Mouse (Mus musculus): ENCODE data around the gene Lgals1. TPM values are rescaled to one million over a fixed set of nuclear protein-coding genes. Genes with fewer than 3 reads are reported as not detected.

The Lgals1 gene
- polyA plus RNA-seq, 1 experiment from 2014 or later = 838 TPM

DNA sequence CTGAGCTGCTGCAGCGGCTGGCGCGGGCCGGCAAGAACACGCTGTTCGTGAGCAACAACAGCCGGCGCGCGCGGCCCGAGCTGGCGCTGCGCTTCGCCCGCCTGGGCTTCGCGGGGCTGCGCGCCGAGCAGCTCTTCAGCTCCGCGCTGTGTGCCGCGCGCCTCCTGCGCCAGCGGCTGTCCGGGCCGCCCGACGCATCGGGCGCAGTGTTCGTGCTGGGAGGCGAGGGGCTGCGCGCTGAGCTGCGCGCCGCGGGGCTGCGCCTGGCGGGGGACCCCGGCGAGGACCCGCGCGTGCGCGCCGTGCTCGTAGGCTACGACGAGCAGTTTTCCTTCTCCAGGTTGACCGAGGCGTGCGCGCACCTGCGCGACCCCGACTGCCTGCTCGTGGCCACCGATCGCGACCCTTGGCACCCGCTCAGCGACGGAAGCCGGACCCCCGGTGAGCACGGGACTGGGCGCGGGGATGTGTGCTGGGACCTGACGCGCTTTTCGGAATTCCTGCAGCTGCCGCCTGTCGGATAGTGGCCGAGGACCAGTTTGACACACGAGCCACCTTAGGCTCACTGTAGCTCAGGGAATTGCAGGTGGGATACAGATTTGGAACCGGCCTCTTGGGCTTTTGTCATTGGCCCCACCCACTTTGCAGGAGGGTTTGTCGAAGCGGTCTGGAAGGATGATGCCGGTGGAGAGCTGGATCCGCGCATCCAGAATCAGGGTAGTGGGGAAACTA lies 12.3 kb upstream of the Lgals1 start:
- H3K27me3 ChIP-seq = no peaks in the 10 kb centered on the region
- H3K4me2 ChIP-seq = peak overlapping the region; percentile 100
- under 1% methylated on average over 87 of the region's 87 CpGs for WGBS
- ATAC-seq (replicated peaks; ENCODE audit: low FRiP score) = peak; percentile 70
- peaks cover 51% of the 10 kb centered on the region for H3K36me3 ChIP-seq
- peak overlapping the region; percentile 92 for H3K27ac ChIP-seq
- H3K9me3 ChIP-seq (replicated peaks) = no peaks in the 10 kb centered on the region
- peaks cover 46% of the 10 kb centered on the region for H3K4me1 ChIP-seq
- H3K4me3 ChIP-seq (replicated peaks) = peak overlapping the region; percentile 78
- H3K9ac ChIP-seq = peak overlapping the region; percentile 82

DNA sequence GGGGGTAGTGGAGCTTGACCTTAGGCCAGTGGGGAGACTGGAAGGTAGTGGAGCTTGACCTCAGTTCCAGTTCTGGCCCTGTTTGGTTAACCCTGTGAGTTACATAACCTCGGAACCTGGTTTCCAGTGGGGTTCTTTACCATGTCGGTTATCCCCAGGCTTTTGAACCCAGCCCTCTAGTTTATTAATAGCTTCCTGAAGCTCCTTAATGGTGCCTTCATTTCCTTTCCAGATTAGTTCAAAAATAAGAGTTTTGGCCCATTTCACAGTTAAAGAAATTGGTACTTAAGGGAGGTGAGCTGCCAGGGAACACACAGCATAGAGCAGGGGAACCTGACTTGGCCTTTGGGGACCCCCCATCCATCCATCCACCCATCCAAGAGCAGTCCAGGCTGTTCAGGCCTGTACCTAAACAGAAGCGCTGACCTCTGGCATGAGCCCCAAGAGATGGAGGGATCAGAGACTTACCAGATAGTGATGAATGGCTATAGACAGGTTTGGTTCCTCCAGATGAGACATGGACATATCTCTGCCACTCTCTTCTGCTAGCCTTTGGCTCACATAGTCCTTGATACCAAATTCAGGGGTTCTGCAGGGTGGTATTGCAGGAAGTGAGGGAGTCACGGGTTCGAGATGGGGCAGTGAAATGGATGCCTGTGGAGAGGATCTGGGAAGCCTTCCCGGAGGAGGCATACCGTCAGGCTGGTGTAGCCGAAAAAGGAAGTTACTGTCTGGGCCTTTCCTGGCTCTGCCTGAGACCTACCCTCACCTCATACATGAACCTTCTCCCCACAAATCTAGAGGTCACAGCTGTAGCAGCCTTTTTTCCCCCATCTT lies 11.5 kb upstream of the Lgals1 start:
- 46% methylated on average over 8 of the region's 8 CpGs for WGBS
- no peak for ATAC-seq (replicated peaks; ENCODE audit: low FRiP score)
- peaks cover 46% of the 10 kb centered on the region for H3K4me1 ChIP-seq

DNA sequence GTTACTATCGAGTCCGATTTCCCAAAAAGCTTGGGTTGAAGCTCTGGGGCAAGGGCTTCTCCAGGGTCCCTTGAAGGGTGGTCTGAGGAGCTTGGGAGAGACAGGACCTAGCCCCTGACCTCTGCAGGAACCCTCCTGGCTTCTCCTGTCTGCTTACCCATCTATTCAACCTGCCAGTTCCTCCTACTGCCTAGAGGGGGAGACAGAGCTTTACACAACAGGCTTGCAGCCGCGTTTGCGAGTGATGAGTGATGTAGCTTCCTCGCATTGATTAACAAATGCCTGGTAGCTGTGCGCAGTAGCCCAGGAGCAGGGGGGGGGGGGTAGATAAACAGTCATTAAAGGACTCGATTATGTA lies 10.9 kb upstream of the Lgals1 start:
- ATAC-seq (replicated peaks; ENCODE audit: low FRiP score) = no peak
- Histone ChIP-seq H3K4me1 (peaks cover 46% of the 10 kb centered on the region), H3K27me3 (no peaks in the 10 kb centered on the region), H3K4me3 (replicated peaks) (peak overlapping the region; percentile 78), H3K9ac (peak overlapping the region; percentile 15; the same call in 1 of the 2 replicates), H3K27ac (no peak overlapping the region), H3K9me3 (replicated peaks) (no peaks in the 10 kb centered on the region), H3K36me3 (peaks cover 43% of the 10 kb centered on the region), H3K4me2 (peak overlapping the region; percentile 100)
- WGBS = 5% methylated on average over 8 of the region's 8 CpGs

More for the DNA sequence above, 11.5 kb upstream of the Lgals1 start:
- peak overlapping the region; percentile 100 for H3K4me2 ChIP-seq
- peak overlapping the region; percentile 78 for H3K4me3 ChIP-seq (replicated peaks)
- H3K27me3 ChIP-seq = no peaks in the 10 kb centered on the region
- H3K36me3 ChIP-seq = peaks cover 49% of the 10 kb centered on the region
- no peaks in the 10 kb centered on the region for H3K9me3 ChIP-seq (replicated peaks)
- H3K9ac ChIP-seq = peak overlapping the region; percentile 82
- no peak overlapping the region for H3K27ac ChIP-seq

DNA sequence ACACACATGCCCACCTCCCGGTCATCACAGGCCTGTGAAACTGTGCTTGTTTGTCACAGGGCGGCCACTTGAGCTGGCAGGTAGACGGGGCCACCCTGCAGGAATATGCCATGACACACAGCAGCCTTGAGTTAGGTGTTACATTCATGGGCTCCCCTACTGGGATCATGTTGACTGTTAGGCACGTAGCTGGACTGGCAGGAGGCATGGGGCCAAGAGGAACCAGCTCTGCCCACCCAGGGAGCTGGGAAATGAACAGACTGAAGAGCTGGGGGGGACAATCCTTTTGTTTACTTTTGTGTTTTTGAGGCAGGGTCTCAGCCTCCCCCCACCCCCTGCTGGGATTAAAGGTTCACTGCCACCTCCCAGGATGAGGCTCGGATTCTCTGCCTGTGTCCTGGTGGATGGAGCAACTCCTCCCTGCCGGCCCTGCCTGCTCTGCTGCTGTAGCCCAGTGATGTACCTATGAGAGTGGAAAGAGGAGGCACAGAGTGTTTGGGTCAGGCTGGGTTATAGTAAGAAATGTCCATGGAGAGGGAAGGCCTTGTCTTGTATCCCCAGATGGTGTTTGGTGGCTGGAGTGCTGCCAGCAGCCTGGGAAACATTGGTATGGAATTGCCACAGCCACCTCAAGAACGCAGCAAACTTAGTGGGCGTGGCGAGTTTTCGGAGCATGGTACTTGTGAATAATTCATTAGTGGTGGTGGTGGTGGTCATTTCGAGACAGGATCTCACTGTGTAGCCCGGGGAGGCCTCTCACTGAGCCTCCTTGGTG lies 10.3 kb upstream of the Lgals1 start:
- no peaks in the 10 kb centered on the region for H3K9me3 ChIP-seq (replicated peaks)
- H3K27me3 ChIP-seq = no peaks in the 10 kb centered on the region
- peaks cover 37% of the 10 kb centered on the region for H3K36me3 ChIP-seq
- peak overlapping the region; percentile 100 for H3K4me2 ChIP-seq
- 57% methylated on average over 12 of the region's 12 CpGs for WGBS
- peaks cover 46% of the 10 kb centered on the region for H3K4me1 ChIP-seq
- H3K27ac ChIP-seq = no peak overlapping the region
- ATAC-seq (replicated peaks; ENCODE audit: low FRiP score) = no peak
- peak overlapping the region; percentile 15; the same call in 1 of the 2 replicates for H3K9ac ChIP-seq
- peak overlapping the region; percentile 78 for H3K4me3 ChIP-seq (replicated peaks)

DNA sequence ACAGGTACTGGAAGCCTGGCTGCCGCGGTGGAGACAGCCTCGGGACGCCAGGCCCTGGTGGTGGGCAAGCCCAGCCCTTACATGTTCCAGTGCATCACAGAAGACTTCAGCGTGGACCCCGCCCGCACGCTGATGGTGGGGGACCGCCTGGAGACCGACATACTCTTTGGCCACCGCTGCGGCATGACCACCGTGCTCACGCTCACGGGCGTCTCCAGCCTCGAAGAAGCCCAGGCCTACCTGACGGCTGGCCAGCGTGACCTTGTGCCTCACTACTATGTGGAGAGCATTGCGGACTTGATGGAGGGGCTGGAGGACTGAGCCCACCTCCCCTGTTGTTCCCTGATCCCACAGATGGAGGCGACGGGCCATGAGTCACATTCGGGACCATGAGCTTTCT lies 8.4 kb upstream of the Lgals1 start:
- Histone ChIP-seq H3K9ac (no peak overlapping the region), H3K36me3 (peaks cover 26% of the 10 kb centered on the region), H3K4me1 (peaks cover 44% of the 10 kb centered on the region), H3K4me2 (no peak overlapping the region), H3K9me3 (replicated peaks) (no peaks in the 10 kb centered on the region), H3K4me3 (replicated peaks) (no peak overlapping the region), H3K27me3 (no peaks in the 10 kb centered on the region), H3K27ac (no peak overlapping the region)
- ATAC-seq (replicated peaks; ENCODE audit: low FRiP score) = no peak
- WGBS = 85% methylated on average over 23 of the region's 23 CpGs

DNA sequence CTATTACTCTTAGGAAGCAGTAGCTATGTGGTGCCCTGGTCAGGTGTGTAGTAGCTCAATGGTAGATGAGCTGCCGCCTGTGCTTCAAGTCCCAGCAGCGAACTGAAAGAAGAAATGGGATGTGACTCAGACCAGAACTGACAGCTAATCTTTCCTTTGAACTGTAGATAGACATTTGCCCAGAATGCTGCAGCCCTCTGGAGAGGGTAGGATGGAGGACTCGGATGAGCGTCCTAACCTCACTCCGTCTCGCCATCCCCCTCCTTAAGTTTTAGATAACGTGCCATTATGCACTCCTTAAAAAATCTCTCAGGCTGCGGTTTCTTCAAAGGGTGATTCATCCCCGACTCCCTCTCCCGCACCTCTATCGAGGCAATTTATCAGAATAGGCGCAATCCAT lies 6.6 kb upstream of the Lgals1 start:
- Histone ChIP-seq H3K4me3 (replicated peaks) (no peak overlapping the region), H3K4me1 (peaks cover 31% of the 10 kb centered on the region), H3K27ac (0 out of 2 replicates have a peak overlapping the region, but pooled peaks have one; percentile 3), H3K9me3 (replicated peaks) (no peaks in the 10 kb centered on the region), H3K9ac (no peak overlapping the region), H3K4me2 (no peak overlapping the region), H3K27me3 (no peaks in the 10 kb centered on the region), H3K36me3 (peaks cover 26% of the 10 kb centered on the region)
- ATAC-seq (replicated peaks; ENCODE audit: low FRiP score) = no peak
- WGBS = 65% methylated on average over 12 of the region's 12 CpGs

DNA sequence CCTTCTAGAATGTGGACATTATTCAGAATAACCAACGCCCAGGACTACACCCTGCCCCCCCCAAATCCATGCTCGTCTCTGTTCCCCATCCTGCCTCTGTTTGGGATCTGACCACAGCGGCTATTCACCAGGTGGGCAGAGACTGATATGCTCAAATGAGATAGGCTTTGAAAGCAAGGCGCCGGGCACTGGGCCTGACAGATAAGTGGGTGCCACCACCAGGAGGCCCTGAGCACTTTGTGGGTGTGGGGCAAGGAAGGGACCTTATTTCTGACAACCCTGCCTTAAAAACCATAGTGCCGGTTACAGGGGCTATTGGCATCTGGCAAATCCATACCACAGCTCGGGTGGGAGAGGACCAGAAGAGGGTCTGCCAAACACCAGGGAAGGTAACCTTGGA lies 3.8 kb upstream of the Lgals1 start:
- Histone ChIP-seq H3K27me3 (no peaks in the 10 kb centered on the region), H3K4me2 (no peak overlapping the region), H3K9me3 (replicated peaks) (no peaks in the 10 kb centered on the region), H3K36me3 (peaks cover 17% of the 10 kb centered on the region), H3K4me1 (peaks cover 36% of the 10 kb centered on the region), H3K27ac (no peak overlapping the region), H3K4me3 (replicated peaks) (no peak overlapping the region), H3K9ac (no peak overlapping the region)
- WGBS = 87% methylated on average over 7 of the region's 7 CpGs
- no peak for ATAC-seq (replicated peaks; ENCODE audit: low FRiP score)

DNA sequence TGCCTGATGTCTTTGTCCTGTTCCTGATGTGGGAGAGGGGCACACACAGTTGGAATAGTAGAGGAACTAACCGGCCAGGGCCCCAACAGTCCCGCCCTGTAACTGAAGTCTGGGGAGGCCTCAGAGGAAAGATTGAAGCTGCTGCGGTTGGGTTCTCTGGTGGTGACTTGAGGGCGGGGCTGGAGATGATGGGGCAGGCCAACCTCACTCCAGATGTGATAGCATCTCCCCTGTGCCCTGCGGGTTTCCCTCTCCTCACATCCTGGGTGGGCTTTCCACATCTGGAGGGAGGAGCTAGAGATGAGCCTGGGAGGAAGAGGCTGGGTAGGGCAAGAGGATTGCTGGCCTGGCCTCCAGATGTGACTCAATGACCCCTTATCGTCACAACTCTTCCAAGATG lies 2.9 kb upstream of the Lgals1 start:
- 67% methylated on average over 6 of the region's 6 CpGs for WGBS
- H3K9ac ChIP-seq = no peak overlapping the region
- H3K36me3 ChIP-seq = peaks cover 10% of the 10 kb centered on the region
- no peaks in the 10 kb centered on the region for H3K9me3 ChIP-seq (replicated peaks)
- H3K27me3 ChIP-seq = no peaks in the 10 kb centered on the region
- ATAC-seq (replicated peaks; ENCODE audit: low FRiP score) = no peak
- peaks cover 38% of the 10 kb centered on the region for H3K4me1 ChIP-seq
- H3K4me2 ChIP-seq = no peak overlapping the region
- no peak overlapping the region for H3K4me3 ChIP-seq (replicated peaks)
- H3K27ac ChIP-seq = no peak overlapping the region

DNA sequence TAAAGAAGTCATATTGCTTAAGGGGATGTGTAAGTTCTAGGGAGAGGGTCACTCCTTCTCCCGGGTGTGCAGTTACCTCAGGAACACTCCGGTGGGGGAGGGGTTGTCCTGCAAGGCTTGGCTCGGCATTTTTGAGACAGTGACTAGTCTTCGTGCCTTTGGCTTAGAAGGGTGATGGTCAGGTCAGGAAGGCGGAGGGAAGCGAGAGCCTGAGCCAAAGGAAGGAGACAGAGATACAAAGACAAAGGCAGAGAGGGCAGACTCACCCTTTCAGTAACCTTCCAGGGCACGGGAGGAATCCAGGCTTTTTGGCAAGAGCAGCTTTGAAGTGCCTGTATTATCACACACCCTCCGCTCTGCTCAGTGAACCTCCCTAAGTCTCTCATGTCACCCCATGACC lies 1.4 kb upstream of the Lgals1 start:
- ATAC-seq (replicated peaks; ENCODE audit: low FRiP score) = no peak
- Histone ChIP-seq H3K27ac (peak overlapping the region; percentile 95), H3K27me3 (no peaks in the 10 kb centered on the region), H3K36me3 (peaks cover 11% of the 10 kb centered on the region), H3K4me2 (no peak overlapping the region), H3K4me3 (replicated peaks) (no peak overlapping the region), H3K9ac (no peak overlapping the region), H3K9me3 (replicated peaks) (no peaks in the 10 kb centered on the region), H3K4me1 (peaks cover 39% of the 10 kb centered on the region)
- 30% methylated on average over 8 of the region's 8 CpGs for WGBS

DNA sequence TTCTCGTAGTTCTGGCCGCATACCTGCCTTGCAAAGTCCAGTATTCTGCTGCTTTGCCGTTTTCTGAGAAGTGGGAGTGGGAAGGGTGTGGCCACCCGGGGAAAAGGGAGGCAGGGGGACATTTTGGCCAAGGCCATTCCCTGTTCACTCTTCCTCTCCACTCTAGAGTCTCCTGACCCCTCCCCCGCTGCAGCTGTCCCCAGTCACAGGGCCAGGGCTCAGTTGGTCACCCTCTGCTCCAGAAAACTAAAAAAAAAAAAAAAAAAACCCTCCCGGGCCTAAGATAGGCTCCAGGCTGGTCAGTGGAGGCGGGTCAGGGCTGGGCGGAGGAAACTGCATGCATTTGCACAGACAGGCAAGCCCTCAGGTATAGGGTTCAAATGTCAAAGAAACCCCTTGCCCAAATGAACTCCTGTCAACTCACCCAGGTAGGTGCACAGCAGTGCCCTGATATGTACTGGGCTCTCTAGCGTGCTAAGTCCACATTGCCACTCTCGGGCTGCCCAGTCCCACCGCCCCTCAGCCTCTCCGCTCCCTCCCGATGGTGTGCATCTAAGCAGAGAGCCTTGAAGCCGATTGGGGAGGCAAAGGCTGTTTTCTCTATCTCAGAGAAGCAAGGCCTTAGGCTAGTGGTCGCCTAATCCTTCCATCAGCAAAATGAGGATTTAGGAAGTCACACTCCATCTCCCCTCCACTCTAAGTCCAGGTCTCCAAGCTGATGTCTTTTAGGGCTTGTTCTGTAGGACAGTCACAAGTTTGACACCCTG lies 679 bp downstream of the Lgals1 start:
- Histone ChIP-seq H3K9ac (peak overlapping the region; percentile 43), H3K9me3 (replicated peaks) (no peaks in the 10 kb centered on the region), H3K36me3 (peaks cover 14% of the 10 kb centered on the region), H3K27ac (peak overlapping the region; percentile 95), H3K4me1 (peaks cover 39% of the 10 kb centered on the region), H3K4me2 (peak overlapping the region; percentile 78), H3K27me3 (no peaks in the 10 kb centered on the region), H3K4me3 (replicated peaks) (peak overlapping the region; percentile 45)
- no peak for ATAC-seq (replicated peaks; ENCODE audit: low FRiP score)
- WGBS = 15% methylated on average over 15 of the region's 15 CpGs

DNA sequence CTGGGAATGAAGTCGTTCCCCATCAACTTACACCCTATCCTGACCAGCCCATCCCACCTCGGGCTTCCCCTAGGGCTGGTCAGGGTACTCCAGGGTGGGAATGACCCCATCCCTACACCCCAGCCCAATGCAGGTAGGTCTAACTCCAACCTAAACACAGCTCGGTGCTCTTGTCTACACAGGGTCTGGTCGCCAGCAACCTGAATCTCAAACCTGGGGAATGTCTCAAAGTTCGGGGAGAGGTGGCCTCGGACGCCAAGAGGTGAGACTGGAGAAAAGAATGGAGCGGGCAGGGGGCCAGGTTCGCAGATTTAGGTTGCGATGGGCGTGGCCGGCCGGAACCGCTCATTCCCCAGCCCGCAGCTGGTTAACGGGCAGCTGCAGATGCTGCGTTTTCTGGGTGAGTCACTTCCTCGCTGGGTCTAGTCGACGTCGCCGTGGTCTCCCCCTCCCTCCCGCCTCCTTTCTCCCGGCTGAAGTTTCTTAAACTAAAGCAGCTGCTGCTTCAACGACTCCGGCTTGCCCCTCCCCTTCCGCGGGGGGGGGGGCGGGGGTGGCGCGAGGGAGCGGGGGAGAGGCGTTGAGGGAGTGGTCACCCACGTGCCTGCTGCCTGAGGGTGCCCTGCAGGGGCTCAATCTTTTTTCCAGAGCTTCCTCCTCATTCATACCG lies 1.4 kb downstream of the Lgals1 start:
- Histone ChIP-seq H3K36me3 (peaks cover 14% of the 10 kb centered on the region), H3K4me3 (replicated peaks) (peak overlapping the region; percentile 45), H3K27ac (peak overlapping the region; percentile 95), H3K27me3 (no peaks in the 10 kb centered on the region), H3K9me3 (replicated peaks) (no peaks in the 10 kb centered on the region), H3K4me2 (peak overlapping the region; percentile 78), H3K9ac (peak overlapping the region; percentile 43), H3K4me1 (peaks cover 39% of the 10 kb centered on the region)
- under 1% methylated on average over 32 of the region's 35 CpGs for WGBS
- ATAC-seq (replicated peaks; ENCODE audit: low FRiP score) = peak; percentile 41; the same call in 1 of the 2 replicates
